Mouse (Mus musculus) activated CD4-positive, CD25-positive, alpha-beta regulatory T cell, adult 4 months (primary cell): ENCODE measurements around the gene Maff. TPM values are rescaled to one million over a fixed set of nuclear protein-coding genes. Genes with fewer than 3 reads are reported as not detected.

Experiments used
- ATAC-seq: one replicate; pipeline ENCODE4 v1.8.0; 2017
- polyA plus RNA-seq, 2 experiments: library from polyadenylated mRNA; unstranded; fragments of 100-300 nt; shearing (Covaris generic); gene quantifications; one replicate each; pipeline ENCODE4 v1.2.1; 2017

The Maff gene
- polyA plus RNA-seq, 2 experiments from 2014 or later, result 1.9 to 3.7 TPM

- ATAC-seq, result no peak
These were observed 15.9 kb upstream of the Maff start for GRCm38 (mm10) chr15:79330521-79330920.

GRCm38 (mm10) chr15:79333409-79333808 lies 13.0 kb upstream of the Maff start:
- ATAC-seq, result no peak

- ATAC-seq, result no peak
These were observed 11.3 kb upstream of the Maff start for GRCm38 (mm10) chr15:79335061-79335655.

GRCm38 (mm10) chr15:79338978-79339377 lies 7.4 kb upstream of the Maff start:
- ATAC-seq, result no peak

GRCm38 (mm10) chr15:79342641-79343337 lies 3.6 kb upstream of the Maff start:
- no peak for ATAC-seq

- ATAC-seq, result no peak
These were observed 1.8 kb upstream of the Maff start for GRCm38 (mm10) chr15:79344627-79345026.

GRCm38 (mm10) chr15:79347165-79347844 lies 884 bp downstream of the Maff start:
- ATAC-seq, result peak; percentile 75

- peak; percentile 65 for ATAC-seq
These were observed 1.6 kb downstream of the Maff start for GRCm38 (mm10) chr15:79347845-79348506.

GRCm38 (mm10) chr15:79348651-79349050 lies 2.2 kb downstream of the Maff start:
- no peak for ATAC-seq

- ATAC-seq, result no peak
These were observed 4.4 kb downstream of the Maff start for GRCm38 (mm10) chr15:79350866-79351265.

GRCm38 (mm10) chr15:79351331-79351767 lies 4.9 kb downstream of the Maff start:
- no peak for ATAC-seq

- no peak for ATAC-seq
These were observed 6.1 kb downstream of the Maff start for GRCm38 (mm10) chr15:79352479-79352878.

- ATAC-seq, result no peak
These were observed 7.4 kb downstream of the Maff start for GRCm38 (mm10) chr15:79353690-79354305.

GRCm38 (mm10) chr15:79354619-79355018 lies 8.2 kb downstream of the Maff start:
- ATAC-seq, result no peak

GRCm38 (mm10) chr15:79356481-79356880 lies 10.1 kb downstream of the Maff start:
- no peak for ATAC-seq

- peak; percentile 64 for ATAC-seq
These were observed 10.9 kb downstream of the Maff start for GRCm38 (mm10) chr15:79357036-79357911.

- ATAC-seq, result no peak
These were observed 11.7 kb downstream of the Maff start for GRCm38 (mm10) chr15:79357974-79358690.

GRCm38 (mm10) chr15:79359954-79360353 lies 13.5 kb downstream of the Maff start:
- ATAC-seq, result no peak

GRCm38 (mm10) chr15:79360371-79360770 lies 13.9 kb downstream of the Maff start:
- ATAC-seq, result no peak

GRCm38 (mm10) chr15:79361023-79361422 lies 14.6 kb downstream of the Maff start:
- ATAC-seq, result no peak

GRCm38 (mm10) chr15:79364120-79364519 lies 17.7 kb downstream of the Maff start:
- no peak for ATAC-seq
